Mouse (Mus musculus) midbrain, embryonic 15.5 days (tissue): Measurements from ENCODE around the gene Tnr. TPM values are rescaled to one million over a fixed set of nuclear protein-coding genes. Genes with fewer than 3 reads are reported as not detected.
A peak's percentile ranks its signal among the peaks of the same experiment; 100 is the strongest.

Experiments used
- ATAC-seq: fragments of 200-750 bp; cut with Nextera tagmentation; replicated peaks from 2 replicates; pipeline ENCODE4 v1.8.0; 2017; ENCODE audit warnings: moderate TSS enrichment
- H3K27ac ChIP-seq: fragments of 300-500 bp; sonication (generic); 2 replicates; pipeline ENCODE4 v1.5.1; 2015; ENCODE audit warnings: mild to moderate bottlenecking, inconsistent platforms
- H3K27me3 ChIP-seq: fragments of 300-500 bp; sonication (generic); replicated peaks from 2 replicates; pipeline ENCODE4 v1.6.1; 2015; ENCODE audit warnings: inconsistent platforms
- H3K36me3 ChIP-seq: fragments of 300-500 bp; sonication (generic); replicated peaks from 2 replicates; pipeline ENCODE4 v1.6.1; 2015; ENCODE audit warnings: inconsistent platforms
- H3K4me1 ChIP-seq: fragments of 300-500 bp; sonication (generic); 2 replicates; pipeline ENCODE4 v1.6.1; 2015; ENCODE audit warnings: inconsistent platforms
- H3K4me2 ChIP-seq: fragments of 300-500 bp; sonication (generic); 2 replicates; pipeline ENCODE4 v1.6.1; 2015; ENCODE audit warnings: inconsistent platforms, mild to moderate bottlenecking, moderate library complexity
- H3K4me3 ChIP-seq: fragments of 300-500 bp; sonication (generic); 2 replicates; pipeline ENCODE4 v1.5.1; 2015; ENCODE audit warnings: mild to moderate bottlenecking, inconsistent platforms
- H3K9ac ChIP-seq: fragments of 300-500 bp; sonication (generic); 2 replicates; pipeline ENCODE4 v1.6.1; 2015; ENCODE audit warnings: mild to moderate bottlenecking, inconsistent platforms
- H3K9me3 ChIP-seq: fragments of 300-500 bp; sonication (generic); 2 replicates; pipeline ENCODE4 v1.6.1; 2016; ENCODE audit warnings: inconsistent platforms
- WGBS: fragments of 180-500 bp; shearing (Covaris S2); methylation state at CpG from one replicate; pipeline ENCODE4 v1.1.7; 2015; ENCODE audit warnings: mixed read lengths; 5-methylcytosine and 5-hydroxymethylcytosine counted together
- polyA plus RNA-seq: library from polyadenylated mRNA; unstranded; fragments of >200 nt; fragmentation: Nextera tagmentation; extraction: Ambion mirVana; gene quantifications from 2 replicates; pipeline ENCODE4 v1.2.1, GENCODE M21; 2015

Tnr gene
- polyA plus RNA-seq, 1 experiment from 2014 or later: 6.6 TPM

GRCm38 (mm10) chr1:159819511-159819910 lies 295.9 kb downstream of the Tnr start:
- 50% methylated on average over 3 of the region's 3 CpGs for WGBS
- Histone ChIP-seq H3K36me3 (no peaks in the 10 kb centered on the region), H3K27me3 (no peaks in the 10 kb centered on the region), H3K4me3 (no peak overlapping the region), H3K9ac (no peak overlapping the region), H3K4me2 (no peak overlapping the region), H3K4me1 (no peaks in the 10 kb centered on the region), H3K9me3 (no peaks in the 10 kb centered on the region), H3K27ac (0 out of 2 replicates have a peak overlapping the region, but pooled peaks have one; percentile 26)
- no peak for ATAC-seq

GRCm38 (mm10) chr1:159822416-159822815 lies 298.8 kb downstream of the Tnr start:
- Histone ChIP-seq H3K27ac (no peak overlapping the region), H3K4me1 (no peaks in the 10 kb centered on the region), H3K36me3 (no peaks in the 10 kb centered on the region), H3K9me3 (no peaks in the 10 kb centered on the region), H3K4me2 (no peak overlapping the region), H3K4me3 (no peak overlapping the region), H3K27me3 (no peaks in the 10 kb centered on the region), H3K9ac (no peak overlapping the region)
- WGBS: 81% methylated on average over 2 of the region's 2 CpGs
- no peak for ATAC-seq

- 88% methylated on average over 2 of the region's 2 CpGs for WGBS
- ATAC-seq: no peak
- H3K4me3 ChIP-seq: no peak overlapping the region
These were observed 305.0 kb downstream of the Tnr start for GRCm38 (mm10) chr1:159828531-159828930.

GRCm38 (mm10) chr1:159833165-159833564 lies 309.6 kb downstream of the Tnr start:
- Histone ChIP-seq H3K27ac (no peak overlapping the region), H3K27me3 (no peaks in the 10 kb centered on the region), H3K9me3 (no peaks in the 10 kb centered on the region), H3K4me2 (no peak overlapping the region), H3K36me3 (no peaks in the 10 kb centered on the region), H3K4me3 (no peak overlapping the region), H3K9ac (no peak overlapping the region), H3K4me1 (0 out of 2 replicates have a peak, but pooled peaks cover 4% of the 10 kb centered on the region)
- WGBS: 50% methylated on average over 2 of the region's 2 CpGs
- ATAC-seq: no peak

More at GRCm38 (mm10) chr1:159828531-159828930, 305.0 kb downstream of the Tnr start:
- Histone ChIP-seq H3K27me3 (no peaks in the 10 kb centered on the region), H3K36me3 (no peaks in the 10 kb centered on the region), H3K4me1 (no peaks in the 10 kb centered on the region), H3K9ac (no peak overlapping the region), H3K9me3 (no peaks in the 10 kb centered on the region), H3K4me2 (no peak overlapping the region), H3K27ac (no peak overlapping the region)

GRCm38 (mm10) chr1:159833646-159834338 lies 310.2 kb downstream of the Tnr start:
- no peak overlapping the region for H3K4me3 ChIP-seq
- H3K4me2 ChIP-seq: no peak overlapping the region
- 44% methylated on average over 4 of the region's 4 CpGs for WGBS
- H3K27me3 ChIP-seq: no peaks in the 10 kb centered on the region
- no peaks in the 10 kb centered on the region for H3K36me3 ChIP-seq
- no peaks in the 10 kb centered on the region for H3K9me3 ChIP-seq
- H3K9ac ChIP-seq: no peak overlapping the region
- H3K4me1 ChIP-seq: 0 out of 2 replicates have a peak, but pooled peaks cover 4% of the 10 kb centered on the region
- no peak overlapping the region for H3K27ac ChIP-seq
- ATAC-seq: no peak

- Histone ChIP-seq H3K36me3 (no peaks in the 10 kb centered on the region), H3K4me1 (0 out of 2 replicates have a peak, but pooled peaks cover 4% of the 10 kb centered on the region), H3K9ac (no peak overlapping the region), H3K9me3 (no peaks in the 10 kb centered on the region), H3K4me2 (no peak overlapping the region), H3K27ac (no peak overlapping the region), H3K4me3 (no peak overlapping the region), H3K27me3 (no peaks in the 10 kb centered on the region)
- no peak for ATAC-seq
- 8% methylated on average over 4 of the region's 4 CpGs for WGBS
These were observed 311.6 kb downstream of the Tnr start for GRCm38 (mm10) chr1:159835126-159835525.

- ATAC-seq: peak; percentile 74
- H3K9ac ChIP-seq: no peak overlapping the region
- 27% methylated on average over 2 of the region's 2 CpGs for whole genome bisulfite sequencing
These were observed 316.8 kb downstream of the Tnr start for GRCm38 (mm10) chr1:159840337-159840736.

GRCm38 (mm10) chr1:159842876-159843275 lies 319.3 kb downstream of the Tnr start:
- no peak for ATAC-seq
- no peaks in the 10 kb centered on the region for H3K9me3 ChIP-seq

More at GRCm38 (mm10) chr1:159840337-159840736, 316.8 kb downstream of the Tnr start:
- H3K4me3 ChIP-seq: no peak overlapping the region
- no peaks in the 10 kb centered on the region for H3K27me3 ChIP-seq
- H3K4me2 ChIP-seq: no peak overlapping the region
- H3K36me3 ChIP-seq: no peaks in the 10 kb centered on the region
- no peaks in the 10 kb centered on the region for H3K9me3 ChIP-seq
- H3K27ac ChIP-seq: no peak overlapping the region
- H3K4me1 ChIP-seq: 0 out of 2 replicates have a peak, but pooled peaks cover 4% of the 10 kb centered on the region

GRCm38 (mm10) chr1:159852088-159852487 lies 328.5 kb downstream of the Tnr start:
- H3K9me3 ChIP-seq: no peaks in the 10 kb centered on the region
- no peaks in the 10 kb centered on the region for H3K36me3 ChIP-seq
- H3K4me2 ChIP-seq: no peak overlapping the region
- no peak overlapping the region for H3K4me3 ChIP-seq
- no peaks in the 10 kb centered on the region for H3K4me1 ChIP-seq
- no peaks in the 10 kb centered on the region for H3K27me3 ChIP-seq
- ATAC-seq: no peak
- 83% methylated on average over 11 of the region's 11 CpGs for WGBS
- H3K27ac ChIP-seq: no peak overlapping the region
- H3K9ac ChIP-seq: no peak overlapping the region

More at GRCm38 (mm10) chr1:159842876-159843275, 319.3 kb downstream of the Tnr start:
- no peaks in the 10 kb centered on the region for H3K36me3 ChIP-seq
- no peak overlapping the region for H3K9ac ChIP-seq
- H3K4me2 ChIP-seq: no peak overlapping the region
- H3K27me3 ChIP-seq: no peaks in the 10 kb centered on the region
- 79% methylated on average over 5 of the region's 5 CpGs for WGBS
- H3K27ac ChIP-seq: no peak overlapping the region
- no peak overlapping the region for H3K4me3 ChIP-seq
- 0 out of 2 replicates have a peak, but pooled peaks cover 3% of the 10 kb centered on the region for H3K4me1 ChIP-seq

- WGBS: 98% methylated on average over 1 of the region's 1 CpGs
- no peak overlapping the region for H3K27ac ChIP-seq
These were observed 330.7 kb downstream of the Tnr start for GRCm38 (mm10) chr1:159854261-159854660.

GRCm38 (mm10) chr1:159861782-159862474 lies 338.4 kb downstream of the Tnr start:
- no peak overlapping the region for H3K27ac ChIP-seq
- no peak overlapping the region for H3K4me2 ChIP-seq
- no peak for ATAC-seq
- no peaks in the 10 kb centered on the region for H3K27me3 ChIP-seq
- no peak overlapping the region for H3K9ac ChIP-seq
- H3K4me3 ChIP-seq: no peak overlapping the region
- H3K36me3 ChIP-seq: no peaks in the 10 kb centered on the region
- WGBS: 84% methylated on average over 3 of the region's 3 CpGs
- H3K4me1 ChIP-seq: no peaks in the 10 kb centered on the region; the same call in 1 of the 2 replicates
- no peaks in the 10 kb centered on the region for H3K9me3 ChIP-seq

More at GRCm38 (mm10) chr1:159854261-159854660, 330.7 kb downstream of the Tnr start:
- H3K36me3 ChIP-seq: no peaks in the 10 kb centered on the region
- ATAC-seq: no peak
- no peak overlapping the region for H3K4me2 ChIP-seq
- H3K9me3 ChIP-seq: no peaks in the 10 kb centered on the region
- H3K4me3 ChIP-seq: no peak overlapping the region
- no peaks in the 10 kb centered on the region for H3K27me3 ChIP-seq
- no peaks in the 10 kb centered on the region for H3K4me1 ChIP-seq
- no peak overlapping the region for H3K9ac ChIP-seq

- Histone ChIP-seq H3K4me2 (no peak overlapping the region), H3K27ac (no peak overlapping the region), H3K36me3 (no peaks in the 10 kb centered on the region), H3K9ac (no peak overlapping the region), H3K9me3 (no peaks in the 10 kb centered on the region), H3K4me1 (no peaks in the 10 kb centered on the region; the same call in 1 of the 2 replicates), H3K4me3 (no peak overlapping the region), H3K27me3 (no peaks in the 10 kb centered on the region; the same call in 1 of the 2 replicates)
- 13% methylated on average over 1 of the region's 1 CpGs for WGBS
- ATAC-seq: no peak
These were observed 342.1 kb downstream of the Tnr start for GRCm38 (mm10) chr1:159865696-159866095.
